Mouse (Mus musculus): Measurements from ENCODE around the gene Olfr1402.

Gene Olfr1402

GRCm38 (mm10) chr3:97421920-97422319 lies at the start of gene Olfr1402:
Gene Olfr1402 (minus strand): TSS chr3:97422020.
- DNase-seq (ENCODE audit: low spot score), result no peak

GRCm38 (mm10) chr3:97455286-97455685 lies 33.5 kb upstream of the Olfr1402 start:
- no peak for DNase-seq (ENCODE audit: low spot score)

GRCm38 (mm10) chr3:97438619-97439018 lies 16.8 kb upstream of the Olfr1402 start:
- DNase-seq (ENCODE audit: low spot score), result no peak

- peak; percentile 57 for DNase-seq (ENCODE audit: low spot score)
Measured at GRCm38 (mm10) chr3:97394289-97394688, 27.5 kb downstream of the Olfr1402 start.

- DNase-seq (ENCODE audit: low spot score), result peak; percentile 45
Measured at GRCm38 (mm10) chr3:97393079-97393478, 28.7 kb downstream of the Olfr1402 start.

- DNase-seq (ENCODE audit: low spot score), result no peak
Measured at GRCm38 (mm10) chr3:97370382-97370781, 51.4 kb downstream of the Olfr1402 start.

- no peak for DNase-seq (ENCODE audit: low spot score)
Measured at GRCm38 (mm10) chr3:97363418-97364098, 58.3 kb downstream of the Olfr1402 start.

GRCm38 (mm10) chr3:97358448-97358847 lies 63.4 kb downstream of the Olfr1402 start:
- no peak for DNase-seq (ENCODE audit: low spot score)
